Mouse (Mus musculus): ENCODE results near the gene Csrp1. TPM values are rescaled to one million over a fixed set of nuclear protein-coding genes. Genes with fewer than 3 reads are reported as not detected.
A peak's percentile ranks its signal among the peaks of the same experiment; 100 is the strongest.

Csrp1 gene
- total and polyA plus RNA-seq, 3 experiments = 44.4 to 73.0 TPM; not detected in 1

DNA sequence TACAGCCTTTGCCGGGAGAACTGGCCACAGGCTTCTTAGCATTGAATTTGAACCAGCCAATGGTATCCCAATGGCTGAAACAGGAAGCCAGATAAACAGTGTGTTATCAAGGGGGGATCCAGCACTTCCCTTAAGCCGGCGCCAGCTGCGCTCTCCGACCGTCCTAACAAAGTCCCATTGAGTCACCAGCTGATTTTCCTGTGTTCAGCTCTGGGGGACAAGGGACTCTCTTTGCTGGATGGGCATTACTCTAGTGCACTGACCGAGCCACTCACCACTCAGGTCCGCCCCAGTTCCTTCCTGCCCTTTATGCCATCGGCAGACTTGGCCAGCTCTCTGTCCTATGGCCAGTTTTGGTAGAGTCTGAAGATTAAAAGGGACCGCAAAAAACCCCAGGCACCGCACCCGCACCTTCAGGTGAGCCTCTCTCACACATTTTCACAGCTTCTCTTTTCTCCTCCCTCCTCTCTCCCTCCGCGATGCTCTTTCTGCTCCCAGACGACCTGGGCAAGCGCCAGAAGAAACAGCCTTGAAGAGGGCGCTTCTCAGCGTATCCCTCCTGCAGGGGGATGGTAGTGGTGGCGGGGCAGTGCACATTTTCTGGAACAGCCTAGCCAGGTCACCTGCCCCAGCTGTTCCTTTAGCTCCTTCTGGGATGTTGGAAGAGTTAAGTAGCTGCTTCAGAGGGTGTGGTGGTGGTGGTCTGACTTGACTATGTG, 32.9 kb upstream of the Csrp1 start (continued):
- TF ChIP-seq NRF1 (IDR thresholded peaks at IDR 0.05; ENCODE audit: insufficient read depth, low read depth, low read length, poor library complexity, severe bottlenecking) (no peak), ELF1 (IDR thresholded peaks at IDR 0.05; ENCODE audit: low read depth, low read length) (peak; percentile 65), GABPA (IDR thresholded peaks at IDR 0.05; ENCODE audit: low read depth, low read length) (no peak), USF1 (IDR thresholded peaks at IDR 0.05; ENCODE audit: low read depth, low read length) (no peak), KAT2A (conservative IDR thresholded peaks at IDR 0.05; ENCODE audit: low read depth, low read length) (no peak), SIN3A (IDR thresholded peaks at IDR 0.05; ENCODE audit: low read length) (peak; percentile 78), MAZ (IDR thresholded peaks at IDR 0.05; ENCODE audit: low read depth, low read length) (0 out of 2 replicates have a peak, but pooled peaks have one; percentile 37), POLR2A (IDR thresholded peaks at IDR 0.05; ENCODE audit: control insufficient read depth in 1 of 2, insufficient read depth in 1 of 2, low read depth in 1 of 2, low read length in 2 of 2, poor library complexity in 1 of 2) (peak in 1 of 2 experiments; percentile 46; a peak in 1 of 4 replicates), MEF2A (IDR thresholded peaks at IDR 0.05; ENCODE audit: extremely low read depth, insufficient replicate concordance, low read depth, low read length, poor library complexity, severe bottlenecking) (no peak), MYC (IDR thresholded peaks at IDR 0.05; ENCODE audit: low read depth, low read length) (no peak), UBTF (IDR thresholded peaks at IDR 0.05; ENCODE audit: borderline replicate concordance, insufficient read depth, low read depth, low read length) (no peak; the same call in 1 of the 2 replicates), POLR2AphosphoS5 (IDR thresholded peaks at IDR 0.05; ENCODE audit: borderline replicate concordance, low read depth, low read length) (no peak)

DNA sequence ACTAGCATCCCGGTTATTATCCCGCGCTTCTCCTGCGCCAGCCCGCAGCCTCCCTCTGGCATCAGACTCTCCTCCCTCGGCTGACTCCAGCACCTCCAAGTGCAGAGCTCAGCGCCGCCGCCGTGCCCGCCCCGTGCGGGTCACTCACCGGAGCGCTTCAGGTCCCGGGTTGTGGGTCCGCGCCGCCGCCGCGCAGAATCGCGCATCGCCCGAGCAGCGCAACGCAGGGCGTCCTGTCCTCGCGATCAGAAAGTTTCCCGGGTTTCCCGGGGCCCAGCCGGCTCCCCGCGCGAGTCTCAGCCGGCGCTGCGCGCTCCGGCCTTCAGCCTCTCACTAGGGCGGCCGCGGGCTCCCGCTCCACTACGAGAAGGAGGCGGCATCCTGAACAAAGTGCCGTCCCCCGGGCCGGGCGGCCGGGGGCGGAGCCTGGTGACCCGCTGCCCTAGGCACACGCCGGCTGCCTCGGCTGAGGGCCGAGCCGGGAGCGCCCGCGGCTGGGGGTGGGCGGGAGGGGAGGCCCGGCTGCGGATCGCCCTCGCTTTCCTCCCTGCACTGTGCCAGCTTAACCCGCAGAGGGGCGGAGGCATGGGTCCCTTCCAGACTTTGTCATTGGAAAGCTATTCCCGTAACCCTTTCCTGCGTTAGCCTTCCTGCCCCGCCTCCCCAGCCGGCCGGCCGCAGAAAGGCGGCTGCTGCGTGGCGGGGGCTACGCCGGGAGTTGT, 31.9 kb upstream of the Csrp1 start:
- TF ChIP-seq ZNF384 (IDR thresholded peaks at IDR 0.05; ENCODE audit: low read depth, low read length) (no peak), ETS1 (IDR thresholded peaks at IDR 0.05; ENCODE audit: low read depth, low read length) (no peak), CHD2 (IDR thresholded peaks at IDR 0.05; ENCODE audit: low read length) (no peak), BHLHE40 (IDR thresholded peaks at IDR 0.05; ENCODE audit: borderline replicate concordance, low read depth, low read length) (no peak), MAX (IDR thresholded peaks at IDR 0.05; ENCODE audit: low read length) (no peak), CHD1 (IDR thresholded peaks at IDR 0.05; ENCODE audit: low read depth, low read length) (no peak), TCF12 (IDR thresholded peaks at IDR 0.05; ENCODE audit: low read depth, low read length) (no peak), UBTF (IDR thresholded peaks at IDR 0.05; ENCODE audit: borderline replicate concordance, insufficient read depth, low read depth, low read length) (0 out of 2 replicates have a peak, but pooled peaks have one; percentile 77), MXI1 (IDR thresholded peaks at IDR 0.05; ENCODE audit: low read depth, low read length) (peak; percentile 35; the same call in 1 of the 2 replicates), EP300 (IDR thresholded peaks at IDR 0.05; ENCODE audit: low read depth in 1 of 2, low read length in 2 of 2) (no peak), TAL1 (IDR thresholded peaks at IDR 0.05; ENCODE audit: low read length) (no peak), GABPA (IDR thresholded peaks at IDR 0.05; ENCODE audit: low read depth, low read length) (no peak), ELF1 (IDR thresholded peaks at IDR 0.05; ENCODE audit: low read depth, low read length) (no peak)
- peaks cover 0 to 4% of the 10 kb centered on the region in 2 experiments; a peak in 2 of 4 replicates for H3K36me3 ChIP-seq (ENCODE audit: control insufficient read depth in 1 of 2, insufficient read depth in 2 of 2, low read length in 2 of 2)
- no peak overlapping the region for H3K27ac ChIP-seq (ENCODE audit: control insufficient read depth, low read depth, low read length)
- peak; percentile 54 for DNase-seq (ENCODE audit: low read depth, low spot score)
- peaks cover 0 to 2% of the 10 kb centered on the region in 2 experiments; a peak in 2 of 4 replicates for H3K27me3 ChIP-seq (ENCODE audit: control insufficient read depth in 1 of 2, insufficient read depth in 2 of 2, low read length in 2 of 2)
- H3K4me3 ChIP-seq (ENCODE audit: control insufficient read depth in 1 of 2, insufficient read depth in 1 of 2, low read depth in 2 of 2, low read length in 2 of 2) = peak overlapping the region; percentile 65 to 90
- H3K4me1 ChIP-seq (ENCODE audit: control insufficient read depth in 1 of 2, insufficient read depth in 2 of 2, low read length in 2 of 2) = peaks cover 5 to 25% of the 10 kb centered on the region in 2 experiments
- H3K9me3 ChIP-seq (replicated peaks; ENCODE audit: insufficient read depth, low read length) = no peaks in the 10 kb centered on the region
- no peaks in the 10 kb centered on the region; the same call in 1 of the 2 replicates for H3K79me2 ChIP-seq (ENCODE audit: control insufficient read depth, insufficient read depth, low read length, poor library complexity)
- H3K9ac ChIP-seq (ENCODE audit: control insufficient read depth, low read depth, low read length, poor library complexity, severe bottlenecking) = peak overlapping the region; percentile 83

All from MEL (cell line).